Mouse (Mus musculus) testis, adult 2 months (tissue): Measurements from ENCODE around the gene Gm17334.

Source experiments
- CTCF ChIP-seq: fragments of 200-500 bp; IDR thresholded peaks from 2 replicates; pipeline ENCODE4 v1.5.1; 2012; ENCODE audit warnings: low read depth, mild to moderate bottlenecking, inconsistent platforms, low read length, moderate library complexity; ENCODE audit not compliant: control insufficient read depth, insufficient read depth, insufficient replicate concordance
- POLR2A ChIP-seq: fragments of 200-500 bp; IDR thresholded peaks from 2 replicates; pipeline ENCODE4 v1.6.1; 2012; ENCODE audit warnings: low read depth, mild to moderate bottlenecking, inconsistent platforms, low read length, moderate library complexity; ENCODE audit not compliant: control insufficient read depth

GRCm38 (mm10) chr11:53778455-53778854 is 5.5 kb upstream of the Gm17334 start:
- TF ChIP-seq CTCF (no peak), POLR2A (no peak)
